16 mouse cellular contexts compared by ENCODE assay signal in the genomic region with DNA sequence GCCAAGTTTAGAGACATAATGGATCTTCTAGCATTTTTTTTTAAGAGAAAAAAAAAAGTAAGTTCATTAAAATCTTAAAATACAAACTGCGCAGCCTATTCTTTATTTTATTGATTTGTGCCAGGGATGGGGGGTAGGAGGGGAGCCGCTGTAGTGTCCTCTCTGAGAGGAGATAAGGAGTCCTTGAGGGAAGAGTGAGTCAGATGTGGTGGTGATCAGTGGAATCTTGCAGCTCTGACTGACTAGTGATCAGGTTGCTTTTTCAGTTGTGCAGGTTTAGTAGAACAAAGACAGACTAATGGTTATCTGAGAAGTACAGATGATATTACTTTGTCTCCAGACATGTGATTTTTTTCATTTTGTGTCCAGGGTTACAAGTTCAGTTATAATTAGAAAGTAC. TPM values are rescaled to one million over a fixed set of nuclear protein-coding genes. Genes with fewer than 3 reads are reported as not detected.
"Had no signal": no experiment of that assay in that cellular context is flagged by ENCODE, and none has a peak within 500 bp of the region (broad histone marks: within the 10 kb centered on the region; RNA-seq: fewer than 3 reads in every experiment).

No protein-coding gene starts in this region.

- H3K4me3 ChIP-seq: limb, embryonic 12.5 days; midbrain, embryonic 12.5 days; neural tube, embryonic 15.5 days had no signal

- H3K4me1 ChIP-seq: limb, embryonic 12.5 days; midbrain, embryonic 12.5 days; neural tube, embryonic 15.5 days had no signal

- H3K9ac ChIP-seq: limb, embryonic 12.5 days; liver, embryonic 14.5 days; midbrain, embryonic 12.5 days; neural tube, embryonic 15.5 days had no signal

- H3K9me3 ChIP-seq: limb, embryonic 12.5 days; midbrain, embryonic 12.5 days; neural tube, embryonic 15.5 days had no signal

- H3K4me2 ChIP-seq: limb, embryonic 12.5 days; midbrain, embryonic 12.5 days; neural tube, embryonic 15.5 days had no signal

- H3K27ac ChIP-seq: limb, embryonic 12.5 days; liver, embryonic 14.5 days; midbrain, embryonic 12.5 days; neural tube, embryonic 15.5 days; stomach, postnatal 0 days had no signal

- DNase-seq: kidney, postnatal 25 days; liver; lung, adult 18-20 months; lung, postnatal 36 days; right cerebral cortex, adult 18-20 months; right cerebral cortex, postnatal 25 days; thymus, postnatal 4 days had no signal

- H3K27me3 ChIP-seq: limb, embryonic 12.5 days; midbrain, embryonic 12.5 days; neural tube, embryonic 15.5 days had no signal

- ATAC-seq: midbrain, embryonic 16.5 days had no signal

RNA-seq across cellular contexts. Expression of gene Stap1, which starts 41.5 kb away (rescaled TPM):
- total RNA-seq: layer of hippocampus, postnatal 25 days; left cerebral cortex, adult 8-10 months; left cerebral cortex, postnatal 36 days had no signal
